Mouse (Mus musculus): ENCODE measurements around the gene Nudt3.
A peak's percentile ranks its signal among the peaks of the same experiment; 100 is the strongest.

DNA sequence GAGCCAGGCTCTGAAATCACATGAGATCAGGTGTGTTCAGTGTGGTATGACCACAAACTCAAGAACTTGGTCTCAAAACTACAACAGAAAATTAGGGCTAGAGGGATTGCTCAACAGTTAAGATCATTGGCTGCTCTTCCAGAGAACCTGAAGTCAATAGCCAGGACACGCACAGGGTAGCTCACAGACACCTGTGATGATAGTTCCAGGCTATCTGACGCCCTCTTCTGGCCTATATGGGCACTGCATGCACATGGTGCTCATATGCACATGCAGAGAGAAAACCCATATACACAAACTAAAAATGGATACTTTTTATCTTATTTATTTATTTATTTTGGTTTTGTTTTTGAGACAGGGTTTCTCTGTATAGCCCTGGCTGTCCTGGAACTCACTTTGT lies 21.3 kb upstream of the Nudt3 start:
- peak; percentile 41 for TF ChIP-seq CTCF (IDR thresholded peaks at IDR 0.05; ENCODE audit: low read depth)
- TF ChIP-seq EP300 (optimal IDR thresholded peaks at IDR 0.05) = no peak
